Mouse (Mus musculus) embryonic fibroblast, embryonic 13.5 days (primary cell): ENCODE results near the gene Lrrc71. TPM values are rescaled to one million over a fixed set of nuclear protein-coding genes. Genes with fewer than 3 reads are reported as not detected.

Experiments
- H3K27ac ChIP-seq: 2 replicates; pipeline ENCODE4 v1.5.1; 2012; ENCODE audit warnings: low read length, control low read depth, inconsistent platforms; ENCODE audit not compliant: insufficient read depth
- H3K4me1 ChIP-seq: 2 replicates; pipeline ENCODE4 v1.6.1; 2011; ENCODE audit warnings: low read length; ENCODE audit not compliant: control insufficient read depth, insufficient read depth
- H3K4me3 ChIP-seq: 2 replicates; pipeline ENCODE4 v1.5.1; 2011; ENCODE audit warnings: mild to moderate bottlenecking, control low read depth, low read length; ENCODE audit not compliant: insufficient read depth
- CTCF ChIP-seq: IDR thresholded peaks from 2 replicates; pipeline ENCODE4 v1.5.1; 2011; ENCODE audit warnings: mild to moderate bottlenecking, control low read depth, low read length, moderate library complexity, borderline replicate concordance; ENCODE audit not compliant: insufficient read depth
- POLR2A ChIP-seq: IDR thresholded peaks from 2 replicates; pipeline ENCODE4 v1.6.1; 2011; ENCODE audit warnings: low read depth, mild to moderate bottlenecking, control low read depth, low read length, moderate library complexity
- polyA plus RNA-seq: library from polyadenylated mRNA; stranded (reverse); fragments of >200 nt; gene quantifications from 2 replicates; pipeline ENCODE4 v1.2.4, GENCODE M21; 2011; ENCODE audit warnings: low read depth; ENCODE audit not compliant: missing spikeins, insufficient read length

Gene Lrrc71
- polyA plus RNA-seq, 1 experiment, result 1.2 TPM

DNA sequence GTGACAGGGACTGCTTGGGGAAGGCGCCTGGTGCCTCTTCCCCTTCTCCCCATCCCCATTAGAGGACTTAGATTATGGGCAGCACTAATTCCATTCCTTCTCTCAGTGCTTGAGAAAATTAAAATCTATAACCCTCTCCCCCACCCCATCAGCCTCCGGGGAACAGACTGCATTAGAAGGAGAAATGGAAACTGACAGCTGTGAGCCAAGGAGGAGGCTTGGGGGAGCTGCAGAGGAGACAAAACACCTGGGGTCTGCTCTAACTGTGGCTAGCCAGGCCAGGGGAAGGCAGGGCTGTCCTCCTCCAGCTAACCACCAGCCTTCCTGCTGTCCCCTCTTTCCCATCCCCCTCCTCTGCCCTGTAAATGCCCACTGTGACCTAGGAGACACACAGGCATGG lies 30.7 kb upstream of the Lrrc71 start:
- Histone ChIP-seq H3K4me3 (no peak overlapping the region), H3K27ac (no peak overlapping the region), H3K4me1 (no peaks in the 10 kb centered on the region)
- TF ChIP-seq CTCF, result no peak
- no peak for TF ChIP-seq POLR2A

DNA sequence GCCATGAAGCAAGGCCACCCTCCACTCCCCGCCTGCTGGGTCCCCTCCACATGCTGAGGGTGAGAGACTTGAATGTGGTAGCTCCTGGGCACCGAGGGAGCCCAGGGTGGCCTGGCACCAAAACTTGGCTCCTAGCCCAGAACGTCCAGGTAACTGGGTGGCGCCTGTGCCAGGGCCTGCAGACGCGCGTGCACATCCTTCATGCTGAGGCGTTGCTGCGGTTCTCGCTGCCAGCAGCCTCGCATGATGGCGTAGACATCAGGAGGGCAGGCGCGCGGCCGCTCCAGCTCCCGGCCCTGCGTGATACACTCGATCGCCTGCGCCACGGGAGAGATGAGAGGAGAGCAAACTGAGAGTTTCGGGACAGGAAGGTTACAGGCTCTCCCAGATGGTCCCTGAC lies 29.9 kb upstream of the Lrrc71 start:
- no peaks in the 10 kb centered on the region for H3K4me1 ChIP-seq
- H3K27ac ChIP-seq, result no peak overlapping the region
- TF ChIP-seq POLR2A, result no peak
- no peak for TF ChIP-seq CTCF
- H3K4me3 ChIP-seq, result no peak overlapping the region

GRCm38 (mm10) chr3:87771088-87771487 lies 22.7 kb upstream of the Lrrc71 start:
- H3K4me3 ChIP-seq, result no peak overlapping the region
- 0 out of 2 replicates have a peak, but pooled peaks cover 5% of the 10 kb centered on the region for H3K4me1 ChIP-seq
- no peak for TF ChIP-seq CTCF
- no peak for TF ChIP-seq POLR2A
- no peak overlapping the region for H3K27ac ChIP-seq

DNA sequence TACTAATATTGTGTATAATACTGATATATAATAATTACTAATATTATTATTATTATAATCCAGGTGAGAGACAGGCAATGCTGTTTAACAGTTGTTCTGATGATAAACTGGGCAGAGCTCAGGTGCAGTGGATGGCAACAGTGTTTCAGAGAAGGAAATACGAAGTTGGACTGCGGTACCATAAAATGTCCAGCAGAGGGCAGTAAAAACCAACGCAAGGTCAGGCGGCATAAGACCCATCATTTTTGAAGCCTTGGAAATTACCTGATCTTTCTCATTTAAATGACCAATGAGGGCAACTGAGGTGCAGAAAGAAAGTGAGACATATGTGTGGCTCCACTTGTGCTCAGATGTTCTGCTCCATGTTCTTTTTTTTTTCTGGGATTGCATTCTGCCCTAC lies 21.9 kb upstream of the Lrrc71 start:
- 0 out of 2 replicates have a peak, but pooled peaks cover 6% of the 10 kb centered on the region for H3K4me1 ChIP-seq
- no peak for TF ChIP-seq CTCF
- TF ChIP-seq POLR2A, result no peak
- no peak overlapping the region for H3K4me3 ChIP-seq
- H3K27ac ChIP-seq, result no peak overlapping the region

- H3K4me1 ChIP-seq, result peaks cover 9% of the 10 kb centered on the region
- H3K4me3 ChIP-seq, result no peak overlapping the region
- no peak overlapping the region for H3K27ac ChIP-seq
- TF ChIP-seq CTCF (no peak), POLR2A (no peak)
Observed at GRCm38 (mm10) chr3:87769506-87769905, 21.1 kb upstream of the Lrrc71 start.

- peaks cover 14% of the 10 kb centered on the region for H3K4me1 ChIP-seq
- TF ChIP-seq POLR2A (peak; percentile 83), CTCF (peak; percentile 63)
- peak overlapping the region; percentile 99 for H3K4me3 ChIP-seq
- H3K27ac ChIP-seq, result peak overlapping the region; percentile 86
Observed at GRCm38 (mm10) chr3:87768844-87769243, 20.4 kb upstream of the Lrrc71 start.

- peak overlapping the region; percentile 99 for H3K4me3 ChIP-seq
- peak overlapping the region; percentile 86 for H3K27ac ChIP-seq
- H3K4me1 ChIP-seq, result peaks cover 17% of the 10 kb centered on the region
- no peak for TF ChIP-seq CTCF
- no peak for TF ChIP-seq POLR2A
Observed at GRCm38 (mm10) chr3:87768431-87768830, 20.0 kb upstream of the Lrrc71 start.

GRCm38 (mm10) chr3:87767764-87768163 lies 19.3 kb upstream of the Lrrc71 start:
- no peak for TF ChIP-seq POLR2A
- TF ChIP-seq CTCF, result no peak
- H3K4me3 ChIP-seq, result peak overlapping the region; percentile 99
- peak overlapping the region; percentile 86 for H3K27ac ChIP-seq
- H3K4me1 ChIP-seq, result peaks cover 21% of the 10 kb centered on the region

GRCm38 (mm10) chr3:87766284-87766667 lies 17.9 kb upstream of the Lrrc71 start:
- Histone ChIP-seq H3K27ac (0 out of 2 replicates have a peak overlapping the region, but pooled peaks have one; percentile 2), H3K4me3 (no peak overlapping the region), H3K4me1 (peaks cover 25% of the 10 kb centered on the region)
- no peak for TF ChIP-seq CTCF
- no peak for TF ChIP-seq POLR2A

- peaks cover 28% of the 10 kb centered on the region for H3K4me1 ChIP-seq
- TF ChIP-seq POLR2A (no peak), CTCF (no peak)
Observed at GRCm38 (mm10) chr3:87765631-87766283, 17.3 kb upstream of the Lrrc71 start.

More at GRCm38 (mm10) chr3:87765631-87766283, 17.3 kb upstream of the Lrrc71 start:
- Histone ChIP-seq H3K4me3 (no peak overlapping the region), H3K27ac (peak overlapping the region; percentile 96)
